Mouse (Mus musculus) limb, embryonic 13.5 days (tissue): ENCODE results near the gene Tmem200a. TPM values are rescaled to one million over a fixed set of nuclear protein-coding genes. Genes with fewer than 3 reads are reported as not detected.

Source experiments
- ATAC-seq: fragments of 200-750 bp; cut with Nextera tagmentation; 2 replicates; pipeline ENCODE4 v1.8.0; 2017; ENCODE audit warnings: low read depth, moderate number of reproducible peaks, moderate TSS enrichment; ENCODE audit not compliant: low FRiP score
- H3K27ac ChIP-seq: fragments of 300-500 bp; sonication (generic); 2 replicates; pipeline ENCODE4 v1.5.1; 2015; ENCODE audit warnings: inconsistent platforms, mild to moderate bottlenecking, moderate library complexity
- H3K27me3 ChIP-seq: fragments of 300-500 bp; sonication (generic); 2 replicates; pipeline ENCODE4 v1.6.1; 2015; ENCODE audit warnings: mild to moderate bottlenecking, inconsistent platforms
- H3K36me3 ChIP-seq: fragments of 300-500 bp; sonication (generic); 2 replicates; pipeline ENCODE4 v1.6.1; 2015; ENCODE audit warnings: inconsistent platforms, mild to moderate bottlenecking, moderate library complexity
- H3K4me1 ChIP-seq: fragments of 300-500 bp; sonication (generic); 2 replicates; pipeline ENCODE4 v1.6.1; 2015; ENCODE audit warnings: inconsistent platforms
- H3K4me2 ChIP-seq: fragments of 300-500 bp; sonication (generic); replicated peaks from 2 replicates; pipeline ENCODE4 v1.6.1; 2015; ENCODE audit warnings: inconsistent platforms, mild to moderate bottlenecking, moderate library complexity
- H3K4me3 ChIP-seq: fragments of 300-500 bp; sonication (generic); 2 replicates; pipeline ENCODE4 v1.5.1; 2015; ENCODE audit warnings: moderate library complexity, mild to moderate bottlenecking, inconsistent platforms
- H3K9ac ChIP-seq: fragments of 300-500 bp; sonication (generic); 2 replicates; pipeline ENCODE4 v1.6.1; 2015; ENCODE audit warnings: mild to moderate bottlenecking, inconsistent platforms
- H3K9me3 ChIP-seq: fragments of 300-500 bp; sonication (generic); 2 replicates; pipeline ENCODE4 v1.6.1; 2016; ENCODE audit warnings: inconsistent platforms
- WGBS: fragments of 180-500 bp; shearing (Covaris S2); methylation state at CpG from one replicate; pipeline ENCODE4 v1.1.7; 2015; 5-methylcytosine and 5-hydroxymethylcytosine counted together
- polyA plus RNA-seq: library from polyadenylated mRNA; unstranded; fragments of >200 nt; fragmentation: Nextera tagmentation; extraction: Ambion mirVana; gene quantifications from 2 replicates; pipeline ENCODE4 v1.2.1, GENCODE M21; 2015

Tmem200a gene
- polyA plus RNA-seq, 1 experiment from 2014 or later = 11.7 TPM

- 65% methylated on average over 3 of the region's 3 CpGs for WGBS
- H3K36me3 ChIP-seq = no peaks in the 10 kb centered on the region
- no peak overlapping the region for H3K27ac ChIP-seq
- H3K9ac ChIP-seq = no peak overlapping the region
- H3K4me3 ChIP-seq = no peak overlapping the region
- peaks cover 6% of the 10 kb centered on the region; the same call in 1 of the 2 replicates for H3K4me1 ChIP-seq
- H3K4me2 ChIP-seq = no peak overlapping the region
- H3K9me3 ChIP-seq = no peaks in the 10 kb centered on the region
- ATAC-seq = no peak
- no peaks in the 10 kb centered on the region for H3K27me3 ChIP-seq
Observed at GRCm38 (mm10) chr10:25958762-25959753, 119.8 kb downstream of the Tmem200a start.

GRCm38 (mm10) chr10:25954641-25955228 is 124.1 kb downstream of the Tmem200a start:
- WGBS = 40% methylated on average over 3 of the region's 3 CpGs
- ATAC-seq = no peak

GRCm38 (mm10) chr10:25952838-25953237 is 126.0 kb downstream of the Tmem200a start:
- no peak overlapping the region for H3K4me2 ChIP-seq
- no peak overlapping the region for H3K27ac ChIP-seq
- no peak overlapping the region for H3K9ac ChIP-seq
- no peaks in the 10 kb centered on the region for H3K9me3 ChIP-seq
- peaks cover 6% of the 10 kb centered on the region; the same call in 1 of the 2 replicates for H3K4me1 ChIP-seq
- no peaks in the 10 kb centered on the region for H3K27me3 ChIP-seq
- H3K36me3 ChIP-seq = no peaks in the 10 kb centered on the region
- no peak for ATAC-seq
- no peak overlapping the region for H3K4me3 ChIP-seq
- WGBS = 25% methylated on average over 7 of the region's 7 CpGs

More at GRCm38 (mm10) chr10:25954641-25955228, 124.1 kb downstream of the Tmem200a start:
- no peaks in the 10 kb centered on the region for H3K36me3 ChIP-seq
- peaks cover 6% of the 10 kb centered on the region; the same call in 1 of the 2 replicates for H3K4me1 ChIP-seq
- H3K4me2 ChIP-seq = no peak overlapping the region
- H3K27me3 ChIP-seq = no peaks in the 10 kb centered on the region
- no peak overlapping the region for H3K9ac ChIP-seq
- H3K27ac ChIP-seq = no peak overlapping the region
- no peaks in the 10 kb centered on the region for H3K9me3 ChIP-seq
- H3K4me3 ChIP-seq = no peak overlapping the region

GRCm38 (mm10) chr10:25952150-25952549 is 126.7 kb downstream of the Tmem200a start:
- H3K4me3 ChIP-seq = no peak overlapping the region
- H3K9ac ChIP-seq = no peak overlapping the region
- no peak for ATAC-seq
- no peak overlapping the region for H3K4me2 ChIP-seq
- no peaks in the 10 kb centered on the region for H3K27me3 ChIP-seq
- H3K4me1 ChIP-seq = peaks cover 6% of the 10 kb centered on the region; the same call in 1 of the 2 replicates
- H3K36me3 ChIP-seq = no peaks in the 10 kb centered on the region
- H3K9me3 ChIP-seq = no peaks in the 10 kb centered on the region
- H3K27ac ChIP-seq = no peak overlapping the region
- WGBS = 62% methylated on average over 6 of the region's 6 CpGs

- H3K4me3 ChIP-seq = no peak overlapping the region
- no peak overlapping the region for H3K4me2 ChIP-seq
- whole genome bisulfite sequencing = 75% methylated on average over 2 of the region's 2 CpGs
- no peaks in the 10 kb centered on the region for H3K36me3 ChIP-seq
- no peak overlapping the region for H3K27ac ChIP-seq
- no peak overlapping the region for H3K9ac ChIP-seq
- no peaks in the 10 kb centered on the region for H3K9me3 ChIP-seq
- ATAC-seq = no peak
- H3K27me3 ChIP-seq = no peaks in the 10 kb centered on the region
- no peaks in the 10 kb centered on the region for H3K4me1 ChIP-seq
Observed at GRCm38 (mm10) chr10:25945866-25946265, 133.0 kb downstream of the Tmem200a start.

- Histone ChIP-seq H3K4me1 (no peaks in the 10 kb centered on the region), H3K9ac (no peak overlapping the region), H3K9me3 (no peaks in the 10 kb centered on the region), H3K27ac (no peak overlapping the region), H3K36me3 (no peaks in the 10 kb centered on the region), H3K4me3 (no peak overlapping the region), H3K27me3 (no peaks in the 10 kb centered on the region), H3K4me2 (no peak overlapping the region)
- no peak for ATAC-seq
- WGBS = 83% methylated on average over 2 of the region's 2 CpGs
Observed at GRCm38 (mm10) chr10:25944641-25945040, 134.2 kb downstream of the Tmem200a start.

GRCm38 (mm10) chr10:25931796-25932195 is 147.1 kb downstream of the Tmem200a start:
- Histone ChIP-seq H3K36me3 (no peaks in the 10 kb centered on the region), H3K9ac (no peak overlapping the region), H3K27me3 (no peaks in the 10 kb centered on the region), H3K27ac (no peak overlapping the region), H3K4me3 (no peak overlapping the region), H3K4me1 (peaks cover 40% of the 10 kb centered on the region), H3K4me2 (no peak overlapping the region), H3K9me3 (no peaks in the 10 kb centered on the region)
- ATAC-seq = no peak
- WGBS = 61% methylated on average over 8 of the region's 8 CpGs

- peak; percentile 85 for ATAC-seq
- no peaks in the 10 kb centered on the region for H3K27me3 ChIP-seq
- WGBS = 18% methylated on average over 12 of the region's 12 CpGs
- H3K9ac ChIP-seq = no peak overlapping the region
- H3K36me3 ChIP-seq = no peaks in the 10 kb centered on the region
- peak overlapping the region; percentile 75 for H3K27ac ChIP-seq
- no peak overlapping the region for H3K4me3 ChIP-seq
- H3K4me2 ChIP-seq = peak overlapping the region; percentile 47
- H3K9me3 ChIP-seq = no peaks in the 10 kb centered on the region
- peaks cover 40% of the 10 kb centered on the region for H3K4me1 ChIP-seq
Observed at GRCm38 (mm10) chr10:25929401-25930150, 149.3 kb downstream of the Tmem200a start.

GRCm38 (mm10) chr10:25928861-25929368 is 149.9 kb downstream of the Tmem200a start:
- ATAC-seq = peak; percentile 52
- peak overlapping the region; percentile 75 for H3K27ac ChIP-seq

GRCm38 (mm10) chr10:25928448-25928786 is 150.4 kb downstream of the Tmem200a start:
- Histone ChIP-seq H3K9ac (no peak overlapping the region), H3K9me3 (no peaks in the 10 kb centered on the region), H3K27ac (peak overlapping the region; percentile 75), H3K4me2 (0 out of 2 replicates have a peak overlapping the region, but pooled peaks have one; percentile 47), H3K4me3 (no peak overlapping the region), H3K36me3 (no peaks in the 10 kb centered on the region), H3K4me1 (peaks cover 40% of the 10 kb centered on the region), H3K27me3 (no peaks in the 10 kb centered on the region)
- ATAC-seq = 0 out of 2 replicates have a peak, but pooled peaks have one; percentile 14
- WGBS = 13% methylated on average over 3 of the region's 3 CpGs

More at GRCm38 (mm10) chr10:25928861-25929368, 149.9 kb downstream of the Tmem200a start:
- no peaks in the 10 kb centered on the region for H3K36me3 ChIP-seq
- no peaks in the 10 kb centered on the region for H3K9me3 ChIP-seq
- H3K9ac ChIP-seq = no peak overlapping the region
- peaks cover 40% of the 10 kb centered on the region for H3K4me1 ChIP-seq
- no peaks in the 10 kb centered on the region for H3K27me3 ChIP-seq
- no peak overlapping the region for H3K4me3 ChIP-seq
- H3K4me2 ChIP-seq = peak overlapping the region; percentile 47
- WGBS = 18% methylated on average over 8 of the region's 8 CpGs

GRCm38 (mm10) chr10:25927553-25928447 is 151.1 kb downstream of the Tmem200a start:
- 0 out of 2 replicates have a peak, but pooled peaks have one; percentile 52 for ATAC-seq
- 20% methylated on average over 11 of the region's 11 CpGs for WGBS
- H3K4me1 ChIP-seq = peaks cover 40% of the 10 kb centered on the region
- no peak overlapping the region for H3K4me3 ChIP-seq
- no peak overlapping the region for H3K27ac ChIP-seq
- H3K36me3 ChIP-seq = no peaks in the 10 kb centered on the region
- no peaks in the 10 kb centered on the region for H3K9me3 ChIP-seq
- no peak overlapping the region for H3K4me2 ChIP-seq
- H3K27me3 ChIP-seq = no peaks in the 10 kb centered on the region
- H3K9ac ChIP-seq = no peak overlapping the region
